Mouse (Mus musculus) spleen, postnatal 14 days (tissue): ENCODE measurements around the gene Mcu.

Experiments
- DNase-seq, 2 experiments: peaks; one replicate each; pipeline ENCODE4 v3.0.0; 2021 to 2022; ENCODE audit warnings: low spot score in 2 of 2

The Mcu gene

GRCm38 (mm10) chr10:59570360-59570759 is 46.1 kb downstream of the Mcu start:
- DNase-seq = no peak

GRCm38 (mm10) chr10:59569481-59569869 is 47.0 kb downstream of the Mcu start:
- no peak for DNase-seq

GRCm38 (mm10) chr10:59568665-59569480 is 47.6 kb downstream of the Mcu start:
- no peak for DNase-seq

- no peak for DNase-seq
These were observed 49.5 kb downstream of the Mcu start for GRCm38 (mm10) chr10:59566968-59567367.

- DNase-seq = no peak
These were observed 50.5 kb downstream of the Mcu start for GRCm38 (mm10) chr10:59565995-59566410.

- DNase-seq = no peak
These were observed 51.9 kb downstream of the Mcu start for GRCm38 (mm10) chr10:59564551-59564950.

GRCm38 (mm10) chr10:59562511-59562910 is 54.0 kb downstream of the Mcu start:
- DNase-seq = no peak

GRCm38 (mm10) chr10:59560126-59560525 is 56.4 kb downstream of the Mcu start:
- no peak for DNase-seq

- no peak for DNase-seq
These were observed 57.9 kb downstream of the Mcu start for GRCm38 (mm10) chr10:59558602-59559001.

- DNase-seq = no peak
These were observed 58.3 kb downstream of the Mcu start for GRCm38 (mm10) chr10:59558164-59558563.

- no peak for DNase-seq
These were observed 60.0 kb downstream of the Mcu start for GRCm38 (mm10) chr10:59556541-59556940.

GRCm38 (mm10) chr10:59554243-59554642 is 62.2 kb downstream of the Mcu start:
- DNase-seq = no peak

GRCm38 (mm10) chr10:59552456-59552855 is 64.0 kb downstream of the Mcu start:
- no peak for DNase-seq

GRCm38 (mm10) chr10:59548768-59549333 is 67.6 kb downstream of the Mcu start:
- no peak for DNase-seq

GRCm38 (mm10) chr10:59548211-59548610 is 68.3 kb downstream of the Mcu start:
- DNase-seq = no peak

- no peak for DNase-seq
These were observed 69.1 kb downstream of the Mcu start for GRCm38 (mm10) chr10:59547426-59547825.

- no peak for DNase-seq
These were observed 71.3 kb downstream of the Mcu start for GRCm38 (mm10) chr10:59545169-59545568.

GRCm38 (mm10) chr10:59543351-59543750 is 73.1 kb downstream of the Mcu start:
- no peak for DNase-seq

GRCm38 (mm10) chr10:59541466-59541865 is 75.0 kb downstream of the Mcu start:
- no peak for DNase-seq

- no peak for DNase-seq
These were observed 75.9 kb downstream of the Mcu start for GRCm38 (mm10) chr10:59540596-59540995.

GRCm38 (mm10) chr10:59540081-59540480 is 76.4 kb downstream of the Mcu start:
- DNase-seq = no peak

GRCm38 (mm10) chr10:59539533-59539875 is 77.0 kb downstream of the Mcu start:
- no peak for DNase-seq

- DNase-seq = no peak
These were observed 77.5 kb downstream of the Mcu start for GRCm38 (mm10) chr10:59538767-59539532.
